ENCODE assay signal across 7 mouse cellular contexts in the genomic region with DNA sequence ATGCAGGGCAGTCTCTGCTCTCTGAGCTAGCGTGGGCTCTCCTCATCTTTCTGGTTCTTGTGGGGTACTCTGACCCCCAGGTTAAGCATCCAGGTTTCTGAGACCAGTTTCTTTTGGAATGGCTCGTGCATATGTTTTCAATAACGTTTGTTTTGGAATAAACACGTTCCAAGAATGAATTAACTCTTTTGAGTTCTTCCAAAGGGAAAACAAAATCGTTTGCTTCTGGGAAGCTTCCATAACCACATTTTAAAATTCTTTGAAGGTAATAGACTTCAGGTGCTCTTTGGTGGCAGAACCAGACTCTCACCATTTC. TPM values are rescaled to one million over a fixed set of nuclear protein-coding genes. Genes with fewer than 3 reads are reported as not detected.
A peak's percentile ranks its signal among the peaks of the same experiment; 100 is the strongest.
DNase-seq lines count a peak whose midpoint lies in the region; ATAC-seq lines count a peak whose summit lies in the region.

No protein-coding gene starts in this region.

- no peaks in the 10 kb centered on the region for H3K9me3 ChIP-seq in lung, embryonic 16.5 days (ENCODE audit: control insufficient read depth, low read length)
- no peaks in the 10 kb centered on the region for H3K9me3 ChIP-seq in forebrain, embryonic 15.5 days
- H3K9me3 ChIP-seq in liver, embryonic 11.5 days (ENCODE audit: control insufficient read depth, low read length), result no peaks in the 10 kb centered on the region
- no peaks in the 10 kb centered on the region for H3K9me3 ChIP-seq in stomach, embryonic 16.5 days (replicated peaks; ENCODE audit: control insufficient read depth, low read length)

- no peak for ATAC-seq in lung, embryonic 16.5 days (ENCODE audit: low read depth)
- ATAC-seq in forebrain, embryonic 15.5 days (replicated peaks), result no peak
- no peak for ATAC-seq in liver, embryonic 11.5 days (replicated peaks; ENCODE audit: low FRiP score)
- ATAC-seq in stomach, embryonic 16.5 days (ENCODE audit: insufficient read depth, low FRiP score), result no peak

- peak overlapping the region; percentile 92 for H3K4me3 ChIP-seq in lung, embryonic 16.5 days (ENCODE audit: low read length)
- H3K4me3 ChIP-seq in forebrain, embryonic 15.5 days, result peak overlapping the region; percentile 65
- peak overlapping the region; percentile 59 for H3K4me3 ChIP-seq in liver, embryonic 11.5 days (ENCODE audit: low read depth, low read length)
- peak overlapping the region; percentile 74 for H3K4me3 ChIP-seq in stomach, embryonic 16.5 days (replicated peaks; ENCODE audit: low read length)

- H3K9ac ChIP-seq in lung, embryonic 16.5 days (ENCODE audit: low read length), result peak overlapping the region; percentile 99
- peak overlapping the region; percentile 60; the same call in 1 of the 2 replicates for H3K9ac ChIP-seq in forebrain, embryonic 15.5 days (replicated peaks)
- H3K9ac ChIP-seq in liver, embryonic 11.5 days (ENCODE audit: low read depth, low read length), result peak overlapping the region; percentile 61; the same call in 1 of the 2 replicates
- peak overlapping the region; percentile 95 for H3K9ac ChIP-seq in stomach, embryonic 16.5 days (ENCODE audit: low read length)

- WGBS in lung, embryonic 16.5 days, result 5% methylated on average over 5 of the region's 5 CpGs
- 27% methylated on average over 5 of the region's 5 CpGs for WGBS in forebrain, embryonic 15.5 days
- 34% methylated on average over 5 of the region's 5 CpGs for WGBS in liver, embryonic 11.5 days
- WGBS in stomach, embryonic 16.5 days, result 19% methylated on average over 5 of the region's 5 CpGs

- no peak for DNase-seq in lung, postnatal 36 days
- no peak for DNase-seq in liver, embryonic 11.5 days (ENCODE audit: low spot score)
- no peak for DNase-seq in cerebellum, postnatal 14 days
- no peak for DNase-seq in adrenal gland, adult 2 months

- H3K27ac ChIP-seq in lung, embryonic 16.5 days (ENCODE audit: low read length), result peak overlapping the region; percentile 98
- no peak overlapping the region for H3K27ac ChIP-seq in forebrain, embryonic 15.5 days (replicated peaks)
- no peak overlapping the region for H3K27ac ChIP-seq in liver, embryonic 11.5 days (ENCODE audit: low read depth, low read length)
- peak overlapping the region; percentile 92 for H3K27ac ChIP-seq in stomach, embryonic 16.5 days (ENCODE audit: low read length)

- no peaks in the 10 kb centered on the region for H3K36me3 ChIP-seq in lung, embryonic 16.5 days (ENCODE audit: control insufficient read depth, insufficient read depth, low read length)
- no peaks in the 10 kb centered on the region for H3K36me3 ChIP-seq in forebrain, embryonic 15.5 days
- H3K36me3 ChIP-seq in liver, embryonic 11.5 days (ENCODE audit: control insufficient read depth, insufficient read depth, low read length), result no peaks in the 10 kb centered on the region
- no peaks in the 10 kb centered on the region for H3K36me3 ChIP-seq in stomach, embryonic 16.5 days (ENCODE audit: control insufficient read depth, insufficient read depth, low read length)

- H3K4me1 ChIP-seq in lung, embryonic 16.5 days (replicated peaks; ENCODE audit: control insufficient read depth, insufficient read depth, low read length), result peaks cover 18% of the 10 kb centered on the region
- peaks cover 14% of the 10 kb centered on the region for H3K4me1 ChIP-seq in forebrain, embryonic 15.5 days
- H3K4me1 ChIP-seq in liver, embryonic 11.5 days (replicated peaks; ENCODE audit: control insufficient read depth, insufficient read depth, low read length), result no peaks in the 10 kb centered on the region
- H3K4me1 ChIP-seq in stomach, embryonic 16.5 days (ENCODE audit: control insufficient read depth, insufficient read depth, low read length), result peaks cover 11% of the 10 kb centered on the region

- no peaks in the 10 kb centered on the region for H3K27me3 ChIP-seq in lung, embryonic 16.5 days (ENCODE audit: control insufficient read depth, insufficient read depth, low read depth, low read length)
- H3K27me3 ChIP-seq in forebrain, embryonic 15.5 days, result 0 out of 2 replicates have a peak, but pooled peaks cover 3% of the 10 kb centered on the region
- H3K27me3 ChIP-seq in liver, embryonic 11.5 days (replicated peaks; ENCODE audit: control insufficient read depth, insufficient read depth, low read length), result no peaks in the 10 kb centered on the region
- no peaks in the 10 kb centered on the region for H3K27me3 ChIP-seq in stomach, embryonic 16.5 days (ENCODE audit: control insufficient read depth, insufficient read depth, low read length)

- H3K4me2 ChIP-seq in lung, embryonic 16.5 days (ENCODE audit: low read depth, low read length), result peak overlapping the region; percentile 73
- H3K4me2 ChIP-seq in forebrain, embryonic 15.5 days (replicated peaks), result peak overlapping the region; percentile 100
- peak overlapping the region; percentile 65 for H3K4me2 ChIP-seq in liver, embryonic 11.5 days
- peak overlapping the region; percentile 74 for H3K4me2 ChIP-seq in stomach, embryonic 16.5 days (ENCODE audit: low read depth, low read length)

RNA-seq across cellular contexts. Expression of a gene that starts 1.2 kb away (rescaled TPM):
- polyA plus RNA-seq in lung, embryonic 16.5 days (2015; fragmentation: Nextera tagmentation; extraction: Ambion mirVana), result 8.4 and 9.4 TPM in 2 replicates
- polyA plus RNA-seq in forebrain, embryonic 15.5 days (2015; fragmentation: Nextera tagmentation; extraction: Ambion mirVana), result 1.2 and 2.0 TPM in 2 replicates
- 2.7 and 3.0 TPM in 2 replicates for polyA plus RNA-seq in liver, embryonic 11.5 days (2014; fragmentation: Nextera tagmentation; extraction: Ambion mirVana)
- polyA plus RNA-seq in stomach, embryonic 16.5 days (2015; fragmentation: Nextera tagmentation; extraction: Ambion mirVana), result 5.7 and 7.0 TPM in 2 replicates
- total RNA-seq in adrenal gland, adult 2 months (2021), result 10 to 100 TPM; 46.4 to 75.2 TPM
- 18.1 and 21.0 TPM in 2 replicates for polyA plus RNA-seq in adrenal gland, adult 2 months (2012; rRNA removed)

Comparison
In these comparisons a context has a peak if more than half of its experiments do, and no peak if none do; other contexts are left out.
1. H3K27ac ChIP-seq: peak in lung, embryonic 16.5 days (single experiment) and stomach, embryonic 16.5 days (single experiment); none in forebrain, embryonic 15.5 days (single experiment) and liver, embryonic 11.5 days (single experiment).
2. Peak in every context shown above with its lines, with median percentiles within 50 percentile points of each other: H3K4me2 ChIP-seq, H3K4me3 ChIP-seq and H3K9ac ChIP-seq.